Mouse (Mus musculus) embryonic fibroblast, embryonic 13.5 days (primary cell): Measurements from ENCODE around the gene Plac8. TPM values are rescaled to one million over a fixed set of nuclear protein-coding genes. Genes with fewer than 3 reads are reported as not detected.

Experiments used
- H3K27ac ChIP-seq: 2 replicates; pipeline ENCODE4 v1.5.1; 2012; ENCODE audit warnings: low read length, control low read depth, inconsistent platforms; ENCODE audit not compliant: insufficient read depth
- H3K4me1 ChIP-seq: 2 replicates; pipeline ENCODE4 v1.6.1; 2011; ENCODE audit warnings: low read length; ENCODE audit not compliant: control insufficient read depth, insufficient read depth
- H3K4me3 ChIP-seq: 2 replicates; pipeline ENCODE4 v1.5.1; 2011; ENCODE audit warnings: mild to moderate bottlenecking, control low read depth, low read length; ENCODE audit not compliant: insufficient read depth
- CTCF ChIP-seq: IDR thresholded peaks from 2 replicates; pipeline ENCODE4 v1.5.1; 2011; ENCODE audit warnings: mild to moderate bottlenecking, control low read depth, low read length, moderate library complexity, borderline replicate concordance; ENCODE audit not compliant: insufficient read depth
- POLR2A ChIP-seq: IDR thresholded peaks from 2 replicates; pipeline ENCODE4 v1.6.1; 2011; ENCODE audit warnings: low read depth, mild to moderate bottlenecking, control low read depth, low read length, moderate library complexity
- polyA plus RNA-seq: library from polyadenylated mRNA; stranded (reverse); fragments of >200 nt; gene quantifications from 2 replicates; pipeline ENCODE4 v1.2.4, GENCODE M21; 2011; ENCODE audit warnings: low read depth; ENCODE audit not compliant: missing spikeins, insufficient read length

Gene Plac8
- polyA plus RNA-seq, 1 experiment, result 43.8 TPM

DNA sequence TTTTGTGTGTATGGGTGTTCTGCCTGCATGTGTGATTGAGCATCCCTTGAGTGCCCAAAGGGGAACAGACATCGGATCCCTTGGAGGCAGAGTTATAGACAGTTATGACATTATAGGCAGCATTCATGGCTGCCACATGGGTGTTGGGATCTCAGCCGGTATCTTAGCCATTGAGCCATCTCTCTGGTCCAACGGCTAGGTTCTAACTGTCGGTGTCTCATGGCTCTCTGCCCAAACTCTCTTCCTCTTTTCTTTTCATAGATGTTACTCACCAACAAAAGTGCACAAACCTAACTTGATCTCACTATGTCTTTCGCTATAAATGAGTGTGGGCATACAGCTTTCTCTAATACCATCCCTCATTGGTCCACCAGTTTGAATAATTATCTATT, 10.4 kb upstream of the Plac8 start:
- no peak for TF ChIP-seq POLR2A
- TF ChIP-seq CTCF, result no peak
- peaks cover 4% of the 10 kb centered on the region; the same call in 1 of the 2 replicates for H3K4me1 ChIP-seq
- H3K27ac ChIP-seq, result no peak overlapping the region
- H3K4me3 ChIP-seq, result no peak overlapping the region

DNA sequence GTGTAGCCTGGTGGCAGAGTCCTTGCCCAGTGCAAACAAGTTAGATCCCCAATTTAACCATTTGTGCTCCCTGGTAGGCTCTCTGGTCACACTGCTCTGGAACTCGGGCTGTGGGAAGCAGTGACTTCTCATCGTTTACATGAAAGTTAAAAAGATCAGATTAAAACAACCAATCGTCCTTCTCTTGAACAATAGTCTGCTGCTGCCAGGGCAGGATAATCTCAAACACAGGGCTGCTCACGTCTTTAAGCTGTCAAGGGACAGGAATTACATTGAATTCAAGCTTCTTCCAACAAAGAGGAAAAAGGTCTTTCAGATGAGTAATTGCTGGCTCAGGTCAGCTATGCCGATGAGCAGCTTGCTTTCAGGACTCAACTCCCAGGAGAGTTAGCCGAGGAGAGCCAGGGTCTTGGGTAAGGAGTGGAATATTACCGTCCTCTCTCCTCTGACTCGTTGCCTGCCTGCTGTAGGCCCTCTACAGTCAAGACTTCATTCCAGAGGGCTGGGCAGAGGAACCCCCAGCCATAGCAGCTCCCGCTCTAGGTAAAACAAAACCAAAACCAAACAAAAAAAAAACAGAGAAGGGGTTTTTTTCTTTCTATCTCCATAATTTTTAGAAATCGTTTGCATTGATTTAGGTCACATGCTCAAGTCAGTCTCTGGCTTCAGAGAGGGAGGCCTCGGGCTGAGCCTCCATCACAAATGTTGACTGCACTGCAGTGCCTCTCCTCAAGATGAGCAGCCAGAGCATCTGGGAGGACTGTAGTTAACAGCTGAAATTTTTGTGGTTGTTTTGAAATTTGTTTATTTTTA, 9.8 kb upstream of the Plac8 start:
- Histone ChIP-seq H3K4me3 (no peak overlapping the region), H3K4me1 (peaks cover 4% of the 10 kb centered on the region; the same call in 1 of the 2 replicates), H3K27ac (no peak overlapping the region)
- TF ChIP-seq CTCF, result no peak
- TF ChIP-seq POLR2A, result no peak

DNA sequence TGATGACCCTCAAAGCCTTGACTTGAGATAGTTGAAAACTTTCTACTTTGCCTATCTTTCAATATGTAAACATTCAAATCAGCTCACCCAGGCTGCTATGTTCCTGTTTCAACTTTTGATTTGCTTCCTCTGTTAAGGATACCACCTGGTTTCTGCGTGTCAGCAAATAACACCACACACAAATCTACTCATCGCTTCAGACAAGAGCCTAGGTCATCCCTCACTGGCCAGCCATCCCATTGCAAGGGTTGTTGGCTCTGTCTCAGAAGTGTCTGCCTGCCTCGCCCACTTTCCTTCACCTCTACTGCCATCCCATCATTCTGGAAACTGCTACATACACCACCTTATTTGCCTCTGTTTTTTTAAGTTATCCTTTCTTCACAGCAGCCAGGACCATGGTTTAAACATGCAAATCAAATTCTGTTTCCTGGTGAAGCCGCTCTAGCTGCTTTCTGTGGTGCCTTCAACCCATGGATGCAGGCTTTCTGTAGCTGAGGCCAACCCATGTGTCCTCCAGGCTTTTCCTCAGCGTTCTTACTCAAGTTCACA, 6.9 kb upstream of the Plac8 start:
- no peak overlapping the region for H3K27ac ChIP-seq
- no peak overlapping the region for H3K4me3 ChIP-seq
- TF ChIP-seq CTCF (no peak), POLR2A (no peak)
- H3K4me1 ChIP-seq, result peaks cover 4% of the 10 kb centered on the region; the same call in 1 of the 2 replicates

DNA sequence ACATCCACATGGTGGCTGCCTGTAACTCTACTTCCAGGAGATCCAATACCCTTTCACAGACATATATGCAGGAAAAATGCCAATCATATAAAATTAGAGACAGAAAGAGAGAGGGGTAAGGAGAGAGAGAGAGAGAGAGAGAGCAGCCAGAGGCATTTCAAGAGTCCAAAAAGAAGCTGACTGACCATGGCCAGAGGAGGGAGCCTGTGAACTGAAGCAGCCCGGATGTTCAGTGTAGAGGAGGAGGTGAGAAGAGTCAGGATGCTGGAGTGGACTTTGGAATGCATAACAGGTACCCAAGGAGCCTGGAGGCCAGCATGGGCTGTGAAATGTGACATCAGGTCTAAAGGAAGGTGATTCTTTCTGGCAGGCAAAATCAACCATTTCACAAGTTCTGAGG, 2.7 kb upstream of the Plac8 start:
- no peak overlapping the region for H3K4me3 ChIP-seq
- H3K4me1 ChIP-seq, result peaks cover 3% of the 10 kb centered on the region; the same call in 1 of the 2 replicates
- no peak overlapping the region for H3K27ac ChIP-seq
- TF ChIP-seq POLR2A, result no peak
- no peak for TF ChIP-seq CTCF

DNA sequence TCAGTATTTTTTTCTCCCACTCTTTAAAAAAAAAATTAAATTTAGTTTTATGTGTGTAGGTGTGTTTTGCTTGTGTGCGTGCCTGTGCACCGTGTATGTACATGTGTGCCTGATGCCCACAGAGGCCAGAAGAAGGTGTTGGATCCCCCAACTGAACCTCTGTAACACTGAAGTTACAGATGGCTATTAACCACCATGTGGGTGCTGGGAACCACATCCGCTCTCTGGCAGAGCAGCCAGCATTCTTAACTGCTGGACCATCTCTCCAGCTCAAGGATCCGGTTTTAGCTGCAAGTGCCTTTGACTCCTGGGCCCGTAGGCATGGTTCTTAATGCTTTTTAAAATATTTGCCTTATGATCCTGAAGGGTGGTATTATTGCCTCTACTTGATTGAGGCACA, 1.2 kb upstream of the Plac8 start:
- TF ChIP-seq CTCF (no peak), POLR2A (no peak)
- Histone ChIP-seq H3K4me3 (no peak overlapping the region), H3K27ac (no peak overlapping the region), H3K4me1 (peaks cover 3% of the 10 kb centered on the region; the same call in 1 of the 2 replicates)

DNA sequence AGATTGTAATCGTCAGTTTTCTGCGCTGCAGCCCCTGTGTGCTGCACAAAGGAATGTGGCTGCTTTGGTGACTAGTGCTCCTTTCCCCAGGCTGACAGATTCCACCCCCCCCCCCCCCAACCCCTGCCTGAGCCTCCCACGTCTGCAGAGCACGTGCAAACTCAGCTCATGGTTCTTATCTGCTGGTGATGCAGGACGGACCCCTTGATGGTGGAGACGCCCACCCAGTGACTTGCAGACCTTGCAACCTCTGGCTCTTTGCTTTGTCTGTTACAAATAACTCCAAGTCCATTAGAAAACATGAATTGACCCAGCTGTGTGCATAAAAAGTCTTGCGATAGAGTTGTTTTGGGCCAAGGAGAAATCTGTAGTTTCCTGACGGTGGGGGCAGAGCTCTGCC, 1.3 kb downstream of the Plac8 start:
- Histone ChIP-seq H3K4me3 (peak overlapping the region; percentile 26; the same call in 1 of the 2 replicates), H3K4me1 (peaks cover 3% of the 10 kb centered on the region), H3K27ac (no peak overlapping the region)
- no peak for TF ChIP-seq CTCF
- no peak for TF ChIP-seq POLR2A

DNA sequence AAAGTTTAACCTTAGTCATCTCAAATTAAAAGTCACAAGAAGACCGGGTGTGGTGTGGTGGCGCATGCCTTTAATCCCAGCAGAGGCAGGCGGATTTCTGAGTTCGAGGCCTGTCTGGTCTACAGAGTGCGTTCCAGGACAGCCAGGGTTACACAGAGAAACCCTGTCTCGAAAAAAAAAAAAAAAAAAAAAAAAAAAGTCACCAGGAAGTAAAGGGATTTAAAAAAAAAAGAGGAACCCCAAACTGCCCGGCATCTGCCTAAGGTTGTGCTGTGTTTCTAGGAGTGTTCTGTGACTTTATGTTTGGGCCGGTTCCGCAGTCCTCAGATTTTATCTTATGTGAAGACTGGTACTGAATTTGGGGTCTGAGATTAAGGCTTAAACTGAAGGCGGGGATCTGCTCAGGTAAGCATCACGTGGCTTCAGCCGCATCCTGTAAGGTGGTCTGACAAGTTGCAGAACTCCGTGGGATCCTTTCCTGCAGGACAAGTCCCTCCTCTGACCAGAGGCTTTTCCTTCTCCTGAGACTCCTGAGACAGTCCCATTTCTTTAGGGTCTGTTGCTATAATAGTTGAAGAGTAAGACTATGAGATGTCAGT, 1.9 kb downstream of the Plac8 start:
- TF ChIP-seq POLR2A (no peak), CTCF (no peak)
- Histone ChIP-seq H3K27ac (no peak overlapping the region; the same call in 1 of the 2 replicates), H3K4me1 (peaks cover 3% of the 10 kb centered on the region), H3K4me3 (no peak overlapping the region; the same call in 1 of the 2 replicates)

DNA sequence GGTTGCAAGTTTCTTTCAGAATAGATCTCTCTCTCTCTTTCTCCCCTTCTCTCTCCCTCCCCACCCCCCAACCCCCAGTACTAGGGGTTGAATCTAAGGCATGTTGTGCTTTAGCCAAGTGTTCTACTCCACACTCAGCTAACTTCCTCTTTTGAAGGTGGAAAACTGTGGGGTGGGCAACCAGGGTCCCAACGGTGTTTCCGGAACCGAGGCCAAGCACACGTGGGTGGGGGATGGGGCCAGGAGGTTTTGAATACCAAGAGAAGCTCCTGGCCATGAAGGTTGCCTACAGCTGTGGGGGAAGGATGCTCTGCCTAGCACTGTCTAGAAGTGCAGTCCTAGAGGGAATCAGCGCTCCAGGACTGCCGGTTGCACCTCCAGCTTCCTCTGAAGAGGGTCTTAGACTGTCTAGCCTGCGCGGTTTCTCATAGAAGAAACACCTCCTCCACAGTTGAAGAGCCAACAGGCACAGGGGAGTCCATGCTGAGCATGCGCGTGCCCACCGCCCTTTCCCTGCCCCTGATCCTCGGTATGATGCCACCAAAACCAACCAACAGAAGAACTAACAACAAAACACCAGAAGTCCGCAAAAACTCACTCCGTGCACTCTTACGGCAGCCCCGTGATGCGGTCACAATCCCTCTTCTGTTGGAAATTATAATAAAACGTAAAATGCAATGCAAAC, 2.7 kb downstream of the Plac8 start:
- Histone ChIP-seq H3K4me3 (no peak overlapping the region), H3K4me1 (peaks cover 3% of the 10 kb centered on the region), H3K27ac (no peak overlapping the region)
- TF ChIP-seq CTCF, result no peak
- TF ChIP-seq POLR2A, result no peak

DNA sequence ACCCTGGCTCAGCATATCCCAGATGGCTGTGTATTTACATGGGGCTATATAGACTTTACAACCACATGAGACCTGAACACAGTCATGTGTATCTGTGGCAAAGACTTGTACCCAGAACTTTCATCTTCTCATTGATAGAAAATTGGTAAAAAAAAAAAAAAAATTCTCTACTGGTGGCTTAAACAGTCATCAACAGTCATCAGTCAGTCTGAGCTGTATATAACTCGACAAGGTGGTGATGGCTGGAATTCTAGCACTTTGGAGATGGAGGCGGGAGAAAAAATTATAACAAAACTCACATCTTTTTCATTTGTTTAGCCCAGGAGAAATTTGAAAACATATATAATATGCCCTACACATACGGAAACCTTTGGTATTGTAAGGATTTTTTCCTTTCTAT, 3.2 kb downstream of the Plac8 start:
- Histone ChIP-seq H3K4me1 (peaks cover 3% of the 10 kb centered on the region), H3K4me3 (no peak overlapping the region), H3K27ac (no peak overlapping the region)
- no peak for TF ChIP-seq CTCF
- TF ChIP-seq POLR2A, result no peak
